Mouse (Mus musculus) lung, embryonic 16.5 days (tissue): Measurements from ENCODE around the gene Tgfbr2. TPM values are rescaled to one million over a fixed set of nuclear protein-coding genes. Genes with fewer than 3 reads are reported as not detected.
A peak's percentile ranks its signal among the peaks of the same experiment; 100 is the strongest.

Experiments used
- ATAC-seq: fragments of 200-750 bp; cut with Nextera tagmentation; 2 replicates; pipeline ENCODE4 v1.8.0; 2017; ENCODE audit warnings: low read depth, mild to moderate bottlenecking, moderate library complexity
- H3K27ac ChIP-seq: fragments of 300-500 bp; sonication (generic); 2 replicates; pipeline ENCODE4 v1.5.1; 2014; ENCODE audit warnings: mild to moderate bottlenecking, control low read depth, low read length
- H3K27me3 ChIP-seq: fragments of 300-500 bp; sonication (generic); 2 replicates; pipeline ENCODE4 v1.6.1; 2014; ENCODE audit warnings: low read depth, low read length, mixed read lengths; ENCODE audit not compliant: control insufficient read depth, insufficient read depth
- H3K36me3 ChIP-seq: fragments of 300-500 bp; sonication (generic); 2 replicates; pipeline ENCODE4 v1.6.1; 2014; ENCODE audit warnings: low read length; ENCODE audit not compliant: control insufficient read depth, insufficient read depth
- H3K4me1 ChIP-seq: fragments of 300-500 bp; sonication (generic); replicated peaks from 2 replicates; pipeline ENCODE4 v1.6.1; 2014; ENCODE audit warnings: low read length, mixed read lengths; ENCODE audit not compliant: control insufficient read depth, insufficient read depth
- H3K4me2 ChIP-seq: fragments of 300-500 bp; sonication (generic); 2 replicates; pipeline ENCODE4 v1.6.1; 2014; ENCODE audit warnings: low read depth, low read length, control low read depth
- H3K4me3 ChIP-seq: fragments of 300-500 bp; sonication (generic); 2 replicates; pipeline ENCODE4 v1.5.1; 2014; ENCODE audit warnings: mild to moderate bottlenecking, low read length, control low read depth
- H3K9ac ChIP-seq: fragments of 300-500 bp; sonication (generic); 2 replicates; pipeline ENCODE4 v1.6.1; 2014; ENCODE audit warnings: low read length, control low read depth
- H3K9me3 ChIP-seq: fragments of 300-500 bp; sonication (generic); 2 replicates; pipeline ENCODE4 v1.6.1; 2016; ENCODE audit warnings: low read length; ENCODE audit not compliant: control insufficient read depth
- WGBS: fragments of 180-500 bp; shearing (Covaris S2); extraction: QIAGEN DNeasy Blood & Tissue Kit; methylation state at CpG from one replicate; pipeline ENCODE4 v1.1.7; 2014; 5-methylcytosine and 5-hydroxymethylcytosine counted together
- polyA plus RNA-seq: library from polyadenylated mRNA; unstranded; fragments of >200 nt; fragmentation: Nextera tagmentation; extraction: Ambion mirVana; gene quantifications from 2 replicates; pipeline ENCODE4 v1.2.1, GENCODE M21; 2015

Tgfbr2 gene
- 58.0 and 58.2 TPM in 2 replicates for polyA plus RNA-seq

DNA sequence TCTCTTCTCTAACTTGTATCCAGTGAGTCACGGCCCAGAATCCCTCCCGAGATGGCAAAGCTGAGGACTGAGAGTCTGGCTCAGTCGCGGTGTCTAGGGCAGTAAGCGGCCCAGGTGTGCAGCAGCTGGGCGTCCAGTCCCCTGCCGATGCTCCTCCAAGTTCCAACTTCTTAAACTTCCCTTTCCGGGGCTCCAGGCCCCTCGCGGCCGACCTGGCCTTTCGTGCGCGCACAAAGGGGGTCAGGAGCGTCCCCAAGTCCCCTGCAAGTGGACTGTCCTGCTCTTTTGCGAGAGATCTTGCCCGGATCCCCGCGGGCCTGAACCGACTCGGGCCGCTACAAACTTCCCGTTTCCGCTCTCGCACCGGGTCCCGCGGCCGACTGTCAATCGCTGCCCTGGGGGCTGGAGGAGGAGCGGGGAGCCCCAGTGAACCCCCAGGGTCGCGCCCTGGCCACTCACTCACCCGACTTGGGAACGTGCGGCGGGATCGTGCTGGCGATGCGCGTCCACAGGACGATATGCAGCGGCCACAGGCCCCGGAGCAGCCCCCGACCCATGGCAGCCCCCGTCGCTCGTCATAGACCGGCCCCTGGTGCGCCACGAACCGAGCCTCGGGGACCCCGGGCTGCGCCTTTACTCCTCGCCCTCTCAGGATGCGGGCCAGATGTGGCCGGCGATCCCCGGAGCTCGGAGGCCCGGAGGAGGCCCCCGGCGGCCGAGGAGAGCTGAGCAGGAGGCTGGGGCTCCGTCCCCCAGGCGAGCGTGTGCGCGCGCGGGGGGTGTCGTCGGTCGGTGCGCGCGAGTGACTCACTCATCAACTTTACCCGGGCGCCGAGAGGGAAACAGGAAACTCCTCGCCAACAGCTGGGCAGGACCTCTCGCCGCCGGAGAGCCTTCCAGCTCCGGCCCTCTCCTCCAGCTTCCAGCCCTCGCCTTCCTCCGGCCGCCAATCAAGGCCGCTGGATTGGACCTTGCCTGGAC, at the start of gene Tgfbr2:
Gene Tgfbr2 (minus strand): TSS at position 880 of the 981 bp plus-strand sequence.
- WGBS: under 1% methylated on average over 81 of the region's 90 CpGs
- peak within 1 kb of the TSS; percentile 98 for H3K9ac ChIP-seq
- H3K27ac ChIP-seq: peak within 1 kb of the TSS; percentile 98
- no peaks in the 10 kb centered on the region for H3K9me3 ChIP-seq
- H3K36me3 ChIP-seq: no peaks in the 10 kb centered on the region
- peak within 1 kb of the TSS; percentile 86 for H3K4me2 ChIP-seq
- peak within 1 kb of the TSS; percentile 79 for H3K4me3 ChIP-seq
- peak; percentile 92 for ATAC-seq
- H3K27me3 ChIP-seq: no peaks in the 10 kb centered on the region
- peaks cover 24% of the 10 kb centered on the region for H3K4me1 ChIP-seq

DNA sequence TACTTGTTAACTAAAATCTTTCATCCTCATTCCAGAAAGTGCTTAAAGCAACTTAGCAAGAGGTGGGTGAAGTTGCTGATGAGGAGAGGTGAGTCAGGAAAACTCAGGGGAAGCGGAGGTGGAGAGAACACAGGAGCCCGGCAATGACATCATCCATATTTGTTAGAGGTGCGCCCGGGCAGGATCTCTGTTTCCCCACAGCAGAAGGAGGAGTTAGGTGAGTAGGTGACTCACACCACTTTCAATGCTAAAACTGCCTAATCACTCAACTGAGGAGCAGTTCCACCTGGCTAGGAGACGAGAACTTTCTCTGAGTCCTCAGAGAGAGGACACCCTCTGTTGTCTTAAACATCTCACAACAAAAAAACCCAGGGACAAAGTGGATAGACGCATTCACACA, 48.2 kb upstream of the Tgfbr2 start:
- Histone ChIP-seq H3K9ac (no peak overlapping the region), H3K4me2 (no peak overlapping the region), H3K4me1 (peaks cover 33% of the 10 kb centered on the region), H3K27ac (peak overlapping the region; percentile 58), H3K36me3 (no peaks in the 10 kb centered on the region), H3K4me3 (no peak overlapping the region), H3K9me3 (no peaks in the 10 kb centered on the region), H3K27me3 (no peaks in the 10 kb centered on the region)
- 52% methylated on average over 6 of the region's 6 CpGs for WGBS
- peak; percentile 70 for ATAC-seq

- no peaks in the 10 kb centered on the region for H3K36me3 ChIP-seq
- H3K9me3 ChIP-seq: no peaks in the 10 kb centered on the region
- no peak overlapping the region for H3K9ac ChIP-seq
- 81% methylated on average over 5 of the region's 5 CpGs for WGBS
- no peak overlapping the region for H3K4me3 ChIP-seq
- no peak overlapping the region for H3K27ac ChIP-seq
- no peaks in the 10 kb centered on the region for H3K27me3 ChIP-seq
- H3K4me2 ChIP-seq: no peak overlapping the region
- ATAC-seq: no peak
- H3K4me1 ChIP-seq: peaks cover 30% of the 10 kb centered on the region
Observed at GRCm38 (mm10) chr9:116222643-116223042, 47.5 kb upstream of the Tgfbr2 start.

DNA sequence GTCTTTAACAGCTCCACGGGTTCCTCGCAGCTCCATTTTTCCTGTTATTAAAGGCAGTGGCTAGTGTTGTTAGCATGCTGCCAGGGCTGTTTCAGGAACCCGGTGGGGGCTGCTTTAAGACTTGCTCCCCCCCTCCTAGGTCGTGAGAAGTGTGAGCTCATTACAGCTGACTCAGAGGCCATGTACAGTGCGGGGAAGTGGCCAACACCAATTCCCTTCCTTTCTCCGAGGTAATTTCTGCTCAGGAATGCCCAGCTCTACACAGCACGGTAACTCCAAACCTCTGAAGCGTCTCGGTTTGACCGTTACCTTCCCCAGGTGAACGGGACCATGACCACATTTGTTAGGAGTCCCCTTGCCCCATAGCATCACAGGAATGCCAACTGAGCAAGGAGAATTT, 46.8 kb upstream of the Tgfbr2 start:
- WGBS: 52% methylated on average over 11 of the region's 11 CpGs
- no peaks in the 10 kb centered on the region for H3K9me3 ChIP-seq
- H3K4me2 ChIP-seq: no peak overlapping the region
- H3K36me3 ChIP-seq: no peaks in the 10 kb centered on the region
- ATAC-seq: no peak
- no peak overlapping the region for H3K9ac ChIP-seq
- H3K4me1 ChIP-seq: peaks cover 26% of the 10 kb centered on the region
- no peak overlapping the region for H3K4me3 ChIP-seq
- no peaks in the 10 kb centered on the region for H3K27me3 ChIP-seq
- no peak overlapping the region for H3K27ac ChIP-seq

GRCm38 (mm10) chr9:116221565-116221964, 46.4 kb upstream of the Tgfbr2 start:
- ATAC-seq: no peak
- H3K27me3 ChIP-seq: no peaks in the 10 kb centered on the region
- no peaks in the 10 kb centered on the region for H3K36me3 ChIP-seq
- no peaks in the 10 kb centered on the region for H3K9me3 ChIP-seq
- H3K4me3 ChIP-seq: no peak overlapping the region
- H3K27ac ChIP-seq: no peak overlapping the region
- no peak overlapping the region for H3K9ac ChIP-seq
- no peak overlapping the region for H3K4me2 ChIP-seq
- H3K4me1 ChIP-seq: peaks cover 26% of the 10 kb centered on the region
- WGBS: 74% methylated on average over 6 of the region's 6 CpGs

DNA sequence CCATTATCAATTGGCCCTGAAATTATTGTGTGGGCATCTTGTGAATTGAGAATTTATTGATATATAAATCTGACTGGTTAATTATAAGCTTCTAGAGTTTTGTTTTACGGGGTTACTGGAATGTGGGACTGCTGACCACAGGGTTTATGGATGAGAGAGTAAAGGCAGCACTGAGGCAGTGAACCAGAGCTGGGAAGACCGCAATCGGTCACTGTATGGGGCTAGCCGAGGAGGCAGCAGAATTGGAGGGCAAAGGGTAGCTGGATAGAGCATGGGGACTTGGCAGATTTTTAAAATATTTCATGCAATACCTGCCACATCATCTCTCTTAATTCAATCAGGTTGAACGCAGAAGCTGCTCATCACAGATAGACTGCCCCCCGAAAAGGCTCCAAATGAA, 45.5 kb upstream of the Tgfbr2 start:
- Histone ChIP-seq H3K27me3 (no peaks in the 10 kb centered on the region), H3K27ac (no peak overlapping the region), H3K9me3 (no peaks in the 10 kb centered on the region), H3K4me3 (no peak overlapping the region), H3K4me1 (peaks cover 26% of the 10 kb centered on the region), H3K9ac (no peak overlapping the region), H3K36me3 (no peaks in the 10 kb centered on the region), H3K4me2 (no peak overlapping the region)
- no peak for ATAC-seq
- WGBS: 93% methylated on average over 6 of the region's 6 CpGs

DNA sequence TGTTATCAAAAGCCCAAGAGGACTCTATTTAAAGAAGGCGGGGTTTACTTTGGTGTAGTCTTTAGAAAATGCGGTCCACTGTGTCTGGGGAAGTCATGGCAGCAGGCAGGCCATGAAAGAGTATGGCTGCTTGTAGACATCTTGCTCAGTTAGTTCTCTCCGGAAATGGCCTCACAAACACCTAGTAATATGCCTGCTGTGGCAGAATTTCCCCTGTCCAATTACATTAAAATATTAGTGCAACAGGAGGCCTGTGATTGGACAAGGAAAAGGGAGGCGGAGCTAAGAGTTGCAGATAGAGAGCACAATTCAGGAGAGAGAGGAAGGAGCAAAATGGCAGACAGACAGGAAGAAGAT, 45.0 kb upstream of the Tgfbr2 start:
- Histone ChIP-seq H3K4me3 (no peak overlapping the region), H3K4me2 (no peak overlapping the region), H3K9ac (no peak overlapping the region), H3K9me3 (no peaks in the 10 kb centered on the region), H3K4me1 (peaks cover 26% of the 10 kb centered on the region), H3K36me3 (no peaks in the 10 kb centered on the region), H3K27ac (peak overlapping the region; percentile 16; the same call in 1 of the 2 replicates), H3K27me3 (no peaks in the 10 kb centered on the region)
- ATAC-seq: no peak
- WGBS: 86% methylated on average over 4 of the region's 4 CpGs

DNA sequence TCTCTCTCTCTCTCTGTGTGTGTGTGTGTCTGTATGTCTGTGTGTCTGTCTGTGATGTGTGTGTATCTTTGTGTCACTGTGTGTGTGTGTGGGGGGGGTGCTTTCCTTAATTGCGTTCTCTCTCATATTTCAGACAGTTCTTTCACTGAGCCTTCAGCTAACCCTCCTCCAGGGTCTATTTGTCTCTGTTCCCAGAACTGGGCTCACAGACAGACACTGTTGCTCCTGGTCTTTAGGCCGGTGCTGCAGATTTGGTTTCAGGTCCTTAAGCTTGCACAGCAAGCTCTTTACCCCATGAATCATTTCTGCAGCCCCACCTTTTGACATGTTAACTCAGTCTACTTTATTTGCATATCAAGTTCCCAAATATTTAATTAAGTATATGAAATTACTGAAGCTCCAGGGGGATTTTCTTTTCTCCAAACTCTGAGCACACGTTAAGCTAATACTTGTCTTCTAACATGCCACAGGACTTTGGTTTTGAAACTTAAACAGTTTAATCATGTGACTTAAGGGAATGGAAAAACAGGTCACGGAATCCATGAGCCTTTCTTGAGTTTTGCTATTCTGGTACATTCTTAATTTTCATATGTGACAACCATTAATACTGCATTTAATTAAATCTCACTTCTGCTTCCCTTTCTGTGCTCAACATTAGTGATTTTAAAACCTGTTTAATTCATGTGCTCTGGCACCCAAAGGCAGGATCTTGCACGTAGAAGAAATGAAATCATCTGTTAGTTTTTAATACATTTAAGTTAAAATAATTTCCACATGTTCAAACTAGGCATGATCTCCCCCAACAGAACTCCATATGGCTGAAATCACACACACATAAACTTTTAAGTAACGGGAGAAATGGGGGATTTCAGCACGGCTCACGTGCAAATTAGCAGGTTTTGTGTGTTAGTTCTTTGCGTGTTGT, 44.3 kb upstream of the Tgfbr2 start:
- H3K4me1 ChIP-seq: peaks cover 29% of the 10 kb centered on the region
- H3K27me3 ChIP-seq: no peaks in the 10 kb centered on the region
- no peak overlapping the region for H3K4me2 ChIP-seq
- no peak for ATAC-seq
- no peak overlapping the region for H3K9ac ChIP-seq
- 63% methylated on average over 9 of the region's 9 CpGs for WGBS
- H3K4me3 ChIP-seq: no peak overlapping the region
- H3K36me3 ChIP-seq: no peaks in the 10 kb centered on the region
- H3K27ac ChIP-seq: peak overlapping the region; percentile 81
- H3K9me3 ChIP-seq: no peaks in the 10 kb centered on the region

- Histone ChIP-seq H3K27me3 (no peaks in the 10 kb centered on the region), H3K9ac (no peak overlapping the region), H3K36me3 (no peaks in the 10 kb centered on the region), H3K9me3 (no peaks in the 10 kb centered on the region), H3K4me2 (no peak overlapping the region), H3K27ac (peak overlapping the region; percentile 81), H3K4me1 (peaks cover 30% of the 10 kb centered on the region), H3K4me3 (no peak overlapping the region)
- ATAC-seq: peak; percentile 61
- 11% methylated on average over 4 of the region's 4 CpGs for WGBS
Observed at GRCm38 (mm10) chr9:116218780-116219179, 43.6 kb upstream of the Tgfbr2 start.
